Mouse (Mus musculus) midbrain, embryonic 11.5 days (tissue): ENCODE data around the gene Pgm5. TPM values are rescaled to one million over a fixed set of nuclear protein-coding genes. Genes with fewer than 3 reads are reported as not detected.

Source experiments
- ATAC-seq: fragments of 200-750 bp; cut with Nextera tagmentation; 2 replicates; pipeline ENCODE4 v1.8.0; 2017; ENCODE audit warnings: moderate TSS enrichment, moderate library complexity; ENCODE audit not compliant: low FRiP score
- DNase-seq: peaks from one replicate; pipeline ENCODE4 v3.0.0; 2015; ENCODE audit warnings: low spot score; ENCODE audit errors: missing footprints
- H3K27ac ChIP-seq: fragments of 300-500 bp; sonication (generic); 2 replicates; pipeline ENCODE4 v1.5.1; 2014; ENCODE audit warnings: low read depth, low read length
- H3K27me3 ChIP-seq: fragments of 300-500 bp; sonication (generic); 2 replicates; pipeline ENCODE4 v1.6.1; 2014; ENCODE audit warnings: mild to moderate bottlenecking, low read length, moderate library complexity, mixed read lengths; ENCODE audit not compliant: control insufficient read depth, insufficient read depth
- H3K36me3 ChIP-seq: fragments of 300-500 bp; sonication (generic); 2 replicates; pipeline ENCODE4 v1.6.1; 2014; ENCODE audit warnings: mild to moderate bottlenecking, low read length, moderate library complexity, mixed read lengths; ENCODE audit not compliant: control insufficient read depth, insufficient read depth
- H3K4me1 ChIP-seq: fragments of 300-500 bp; sonication (generic); 2 replicates; pipeline ENCODE4 v1.6.1; 2014; ENCODE audit warnings: low read length; ENCODE audit not compliant: control insufficient read depth, insufficient read depth
- H3K4me2 ChIP-seq: fragments of 300-500 bp; sonication (generic); 2 replicates; pipeline ENCODE4 v1.6.1; 2014; ENCODE audit warnings: mild to moderate bottlenecking, moderate library complexity
- H3K4me3 ChIP-seq: fragments of 300-500 bp; sonication (generic); 2 replicates; pipeline ENCODE4 v1.5.1; 2014; ENCODE audit warnings: low read depth, low read length
- H3K9ac ChIP-seq: fragments of 300-500 bp; sonication (generic); 2 replicates; pipeline ENCODE4 v1.6.1; 2014; ENCODE audit warnings: low read length
- H3K9me3 ChIP-seq: fragments of 300-500 bp; sonication (generic); 2 replicates; pipeline ENCODE4 v1.6.1; 2016; ENCODE audit warnings: low read length; ENCODE audit not compliant: control insufficient read depth
- WGBS: fragments of 180-500 bp; shearing (Covaris S2); extraction: QIAGEN DNeasy Blood & Tissue Kit; methylation state at CpG from one replicate; pipeline ENCODE4 v1.1.7; 2014; 5-methylcytosine and 5-hydroxymethylcytosine counted together
- polyA plus RNA-seq: library from polyadenylated mRNA; unstranded; fragments of >200 nt; fragmentation: Nextera tagmentation; extraction: Ambion mirVana; gene quantifications from 2 replicates; pipeline ENCODE4 v1.2.1, GENCODE M21; 2014

The Pgm5 gene
- polyA plus RNA-seq, 1 experiment from 2014 or later = 0.19 TPM

GRCm38 (mm10) chr19:24724362-24724761 lies 137.3 kb downstream of the Pgm5 start:
- no peaks in the 10 kb centered on the region for H3K9me3 ChIP-seq
- no peak overlapping the region for H3K27ac ChIP-seq
- H3K4me1 ChIP-seq = no peaks in the 10 kb centered on the region
- H3K4me3 ChIP-seq = no peak overlapping the region
- no peaks in the 10 kb centered on the region for H3K27me3 ChIP-seq
- 84% methylated on average over 10 of the region's 10 CpGs for WGBS
- ATAC-seq (no peak), DNase-seq (no peak)
- no peaks in the 10 kb centered on the region for H3K36me3 ChIP-seq
- H3K4me2 ChIP-seq = no peak overlapping the region
- H3K9ac ChIP-seq = no peak overlapping the region

DNA sequence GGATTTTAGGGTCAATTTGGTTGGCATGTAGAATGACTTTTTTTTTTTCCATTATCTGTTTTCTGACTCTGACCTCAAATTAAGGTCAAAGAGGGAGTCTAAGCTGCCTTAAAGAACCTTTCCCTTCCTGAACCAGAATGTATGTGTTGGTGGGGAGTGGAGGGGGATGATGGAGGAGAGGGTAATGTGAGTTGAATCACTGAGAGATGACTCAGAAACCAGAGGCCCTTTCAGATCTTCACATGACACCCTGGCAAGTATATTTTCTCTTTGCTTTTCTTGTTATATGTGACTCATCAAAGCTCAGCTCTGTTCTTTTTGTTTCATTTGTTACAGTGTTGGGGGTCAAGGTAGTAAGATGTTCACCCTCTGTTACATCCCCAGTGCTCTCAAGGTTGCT lies 141.2 kb downstream of the Pgm5 start:
- no peak overlapping the region for H3K27ac ChIP-seq
- H3K9me3 ChIP-seq = no peaks in the 10 kb centered on the region

GRCm38 (mm10) chr19:24719504-24719903 lies 142.2 kb downstream of the Pgm5 start:
- Histone ChIP-seq H3K4me1 (no peaks in the 10 kb centered on the region), H3K27me3 (no peaks in the 10 kb centered on the region), H3K4me2 (no peak overlapping the region), H3K9me3 (no peaks in the 10 kb centered on the region), H3K27ac (no peak overlapping the region), H3K4me3 (no peak overlapping the region), H3K36me3 (no peaks in the 10 kb centered on the region), H3K9ac (no peak overlapping the region)
- no peak for DNase-seq
- no peak for ATAC-seq
- WGBS = 88% methylated on average over 4 of the region's 4 CpGs

More for the DNA sequence above, 141.2 kb downstream of the Pgm5 start:
- no peak overlapping the region for H3K4me2 ChIP-seq
- no peaks in the 10 kb centered on the region for H3K36me3 ChIP-seq
- H3K27me3 ChIP-seq = no peaks in the 10 kb centered on the region
- no peak overlapping the region for H3K9ac ChIP-seq
- H3K4me3 ChIP-seq = no peak overlapping the region
- ATAC-seq = no peak
- H3K4me1 ChIP-seq = no peaks in the 10 kb centered on the region
- DNase-seq = no peak

GRCm38 (mm10) chr19:24718021-24718420 lies 143.6 kb downstream of the Pgm5 start:
- Histone ChIP-seq H3K9me3 (no peaks in the 10 kb centered on the region), H3K27me3 (no peaks in the 10 kb centered on the region), H3K27ac (no peak overlapping the region), H3K36me3 (no peaks in the 10 kb centered on the region), H3K4me3 (no peak overlapping the region), H3K9ac (no peak overlapping the region), H3K4me1 (no peaks in the 10 kb centered on the region), H3K4me2 (no peak overlapping the region)
- ATAC-seq (no peak), DNase-seq (no peak)
- WGBS = 93% methylated on average over 1 of the region's 1 CpGs

DNA sequence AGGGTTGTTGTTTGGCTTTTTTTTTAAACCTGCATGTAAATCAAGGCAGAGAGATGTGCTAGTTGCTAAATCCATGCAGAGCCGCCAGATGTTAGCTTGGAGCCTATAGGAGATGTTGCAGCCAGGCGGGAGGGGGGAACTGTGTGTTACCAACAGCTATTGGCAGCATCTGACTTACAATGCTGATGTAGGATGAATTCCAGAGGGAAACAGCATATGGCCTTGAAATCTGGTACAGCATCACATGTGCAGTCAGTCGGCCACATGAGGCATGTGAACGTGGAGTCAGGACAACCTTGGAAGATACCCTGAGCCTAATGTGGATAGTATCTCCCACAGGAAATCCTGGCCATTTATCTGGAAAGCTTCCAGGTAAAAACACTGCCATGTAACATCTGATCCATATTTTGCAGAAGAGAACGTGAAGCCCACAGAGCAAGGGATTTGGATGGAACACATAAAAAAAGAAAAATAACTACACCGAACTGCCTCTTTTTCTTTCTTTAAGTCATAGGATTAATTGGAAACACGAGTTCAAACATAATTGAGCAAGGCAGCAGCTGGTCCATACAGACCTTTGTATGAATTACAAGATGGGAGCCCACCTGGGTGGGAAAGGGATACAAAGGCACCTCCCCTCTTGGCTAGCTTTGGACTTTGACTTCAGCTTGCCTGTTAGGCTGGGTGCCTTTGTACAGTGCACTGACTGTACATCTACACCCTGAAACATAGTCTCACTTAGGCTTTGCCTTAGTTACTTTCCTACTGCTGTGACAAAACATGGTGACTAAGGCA lies 145.2 kb downstream of the Pgm5 start:
- Histone ChIP-seq H3K4me2 (no peak overlapping the region), H3K9ac (no peak overlapping the region), H3K9me3 (no peaks in the 10 kb centered on the region), H3K36me3 (no peaks in the 10 kb centered on the region), H3K27ac (no peak overlapping the region), H3K4me3 (no peak overlapping the region), H3K27me3 (no peaks in the 10 kb centered on the region), H3K4me1 (no peaks in the 10 kb centered on the region)
- ATAC-seq (no peak), DNase-seq (no peak)
- WGBS = 93% methylated on average over 7 of the region's 7 CpGs

DNA sequence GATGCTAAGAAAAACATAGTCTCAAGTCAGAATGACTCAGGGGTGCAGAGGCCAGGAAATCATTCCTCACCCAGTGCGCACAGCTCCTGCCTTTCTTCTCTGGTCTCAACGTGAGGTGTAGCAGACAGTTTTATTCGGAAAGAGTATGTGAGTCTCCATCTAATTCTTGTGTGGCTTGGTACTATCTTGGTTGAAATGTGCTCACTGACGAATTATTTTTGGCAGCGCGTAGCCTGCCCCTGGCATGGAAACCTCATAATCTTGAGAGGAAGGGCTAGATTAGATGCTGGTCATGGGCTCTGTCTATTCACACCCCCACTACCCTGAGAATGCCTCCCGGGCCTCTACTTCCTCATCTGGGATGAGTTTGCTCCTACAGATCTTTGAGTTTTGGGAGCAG lies 153.6 kb downstream of the Pgm5 start:
- ATAC-seq (no peak), DNase-seq (no peak)
- no peak overlapping the region for H3K27ac ChIP-seq
- WGBS = 85% methylated on average over 7 of the region's 7 CpGs
- H3K4me3 ChIP-seq = no peak overlapping the region
- H3K36me3 ChIP-seq = no peaks in the 10 kb centered on the region
- no peaks in the 10 kb centered on the region for H3K4me1 ChIP-seq
- no peak overlapping the region for H3K4me2 ChIP-seq
- no peaks in the 10 kb centered on the region for H3K27me3 ChIP-seq
- no peaks in the 10 kb centered on the region for H3K9me3 ChIP-seq
- no peak overlapping the region for H3K9ac ChIP-seq

DNA sequence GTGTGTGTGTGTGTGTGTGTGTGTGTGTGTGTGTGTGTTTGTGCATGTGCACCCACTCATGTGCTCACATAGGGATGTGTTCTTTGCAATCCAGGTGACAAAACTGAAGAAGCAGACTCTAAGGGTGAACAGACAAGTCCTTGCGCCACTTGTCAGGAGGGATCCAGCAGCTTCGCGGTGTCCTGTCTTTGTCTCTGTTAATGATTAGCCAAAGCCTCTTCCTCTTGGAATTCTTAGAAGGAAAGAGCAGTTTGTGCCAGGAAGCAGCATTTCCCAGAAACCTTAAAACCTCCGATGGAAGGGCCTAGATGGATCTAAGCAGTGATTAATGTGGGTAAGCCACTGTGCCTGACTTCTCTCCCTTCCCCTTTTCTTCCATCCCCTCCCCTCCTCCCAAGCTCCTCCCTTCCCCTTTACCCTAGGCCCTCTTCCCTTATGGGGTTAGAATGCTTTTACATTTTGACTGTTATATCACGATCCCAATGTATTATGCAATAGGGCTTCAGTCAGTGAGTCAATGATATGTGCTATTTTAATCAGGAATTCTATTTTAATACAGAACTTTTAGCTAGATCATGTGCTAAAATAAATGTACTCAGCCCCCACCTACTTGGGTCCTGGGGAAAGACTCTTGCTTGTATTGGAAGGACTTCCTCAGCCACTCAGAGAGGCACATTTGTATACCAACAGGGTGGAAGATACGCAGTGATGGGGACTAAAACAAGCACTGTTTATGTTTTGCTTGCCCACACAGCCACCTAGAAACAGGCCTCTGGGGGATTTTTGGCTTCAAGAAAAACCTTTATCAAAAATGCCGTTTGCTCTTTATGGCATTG lies 154.4 kb downstream of the Pgm5 start:
- Histone ChIP-seq H3K9me3 (no peaks in the 10 kb centered on the region), H3K27me3 (no peaks in the 10 kb centered on the region), H3K4me1 (no peaks in the 10 kb centered on the region), H3K27ac (no peak overlapping the region), H3K9ac (no peak overlapping the region), H3K4me3 (no peak overlapping the region), H3K4me2 (no peak overlapping the region), H3K36me3 (no peaks in the 10 kb centered on the region)
- WGBS = 84% methylated on average over 7 of the region's 7 CpGs
- no peak for ATAC-seq
- no peak for DNase-seq

- Histone ChIP-seq H3K4me3 (no peak overlapping the region), H3K27me3 (no peaks in the 10 kb centered on the region), H3K9me3 (no peaks in the 10 kb centered on the region), H3K4me1 (no peaks in the 10 kb centered on the region), H3K9ac (no peak overlapping the region), H3K4me2 (no peak overlapping the region), H3K27ac (no peak overlapping the region), H3K36me3 (no peaks in the 10 kb centered on the region)
- 67% methylated on average over 1 of the region's 1 CpGs for WGBS
- DNase-seq = peak; percentile 91
- no peak for ATAC-seq
Observed at GRCm38 (mm10) chr19:24705395-24705794, 156.3 kb downstream of the Pgm5 start.

DNA sequence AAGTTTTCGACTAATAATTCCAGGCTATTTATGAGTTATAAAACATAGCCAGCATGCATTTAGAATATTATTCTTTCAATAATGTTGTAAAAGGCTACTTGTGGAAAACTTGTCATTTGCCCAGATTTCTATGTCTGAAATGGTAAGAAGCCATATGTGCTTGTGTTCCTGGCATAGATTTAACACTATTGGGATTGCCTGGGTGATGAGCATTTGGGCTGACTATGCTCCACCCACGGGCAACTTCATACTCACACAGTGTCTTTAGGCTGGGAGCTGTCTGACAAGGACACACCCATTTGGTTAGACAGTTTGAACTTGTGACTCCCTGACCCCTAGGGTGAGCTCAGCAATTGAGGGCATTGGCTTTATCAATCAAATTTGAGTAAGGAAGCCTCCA lies 157.3 kb downstream of the Pgm5 start:
- 76% methylated on average over 2 of the region's 2 CpGs for WGBS
- H3K27ac ChIP-seq = no peak overlapping the region
- H3K4me3 ChIP-seq = no peak overlapping the region
- no peaks in the 10 kb centered on the region for H3K36me3 ChIP-seq
- ATAC-seq = no peak
- no peak for DNase-seq
- no peak overlapping the region for H3K4me2 ChIP-seq
- no peaks in the 10 kb centered on the region for H3K4me1 ChIP-seq
- H3K9me3 ChIP-seq = no peaks in the 10 kb centered on the region
- H3K9ac ChIP-seq = no peak overlapping the region
- no peaks in the 10 kb centered on the region for H3K27me3 ChIP-seq
